Mouse (Mus musculus): ENCODE measurements around the gene Hacl1.
"Not testable (repeated sequence)": the region's sequence is repeated elsewhere in the genome, so short reads cannot be mapped to it uniquely, and the experiment has no call there.

Gene Hacl1

GRCm38 (mm10) chr14:31641506-31642155 lies 545 bp upstream of the Hacl1 start:
- no peak for DNase-seq (ENCODE audit: extremely low read depth, low read depth)

GRCm38 (mm10) chr14:31640346-31640889 lies 668 bp downstream of the Hacl1 start, which contains the start of gene Gm49387:
Gene Gm49387 (minus strand): TSS chr14:31640878.
- DNase-seq (ENCODE audit: extremely low read depth, low read depth): no peak

GRCm38 (mm10) chr14:31630677-31631076 lies 10.4 kb downstream of the Hacl1 start:
- no peak for DNase-seq (ENCODE audit: extremely low read depth, low read depth)

- DNase-seq (ENCODE audit: extremely low read depth, low read depth): no peak
Measured at GRCm38 (mm10) chr14:31622748-31623147, 18.3 kb downstream of the Hacl1 start.

GRCm38 (mm10) chr14:31620591-31621223 lies 20.4 kb downstream of the Hacl1 start:
- no peak for DNase-seq (ENCODE audit: extremely low read depth, low read depth)

GRCm38 (mm10) chr14:31617997-31618396 lies 23.1 kb downstream of the Hacl1 start:
- no peak for DNase-seq (ENCODE audit: extremely low read depth, low read depth)

GRCm38 (mm10) chr14:31617204-31617603 lies 23.9 kb downstream of the Hacl1 start:
- DNase-seq (ENCODE audit: extremely low read depth, low read depth): no peak

- no peak for DNase-seq (ENCODE audit: extremely low read depth, low read depth)
Measured at GRCm38 (mm10) chr14:31613671-31614070, 27.4 kb downstream of the Hacl1 start.

GRCm38 (mm10) chr14:31611986-31612385 lies 29.1 kb downstream of the Hacl1 start:
- DNase-seq (ENCODE audit: extremely low read depth, low read depth): no peak

GRCm38 (mm10) chr14:31605514-31605913 lies 35.6 kb downstream of the Hacl1 start:
- no peak for DNase-seq (ENCODE audit: extremely low read depth, low read depth)

GRCm38 (mm10) chr14:31604916-31605315 lies 36.2 kb downstream of the Hacl1 start:
- DNase-seq (ENCODE audit: extremely low read depth, low read depth): no peak

GRCm38 (mm10) chr14:31602616-31602979 lies 38.5 kb downstream of the Hacl1 start:
- not testable (repeated sequence) for DNase-seq (ENCODE audit: extremely low read depth, low read depth)

GRCm38 (mm10) chr14:31601908-31602615 lies 39.0 kb downstream of the Hacl1 start:
- no peak for DNase-seq (ENCODE audit: extremely low read depth, low read depth)

- no peak for DNase-seq (ENCODE audit: extremely low read depth, low read depth)
Measured at GRCm38 (mm10) chr14:31597446-31597845, 43.6 kb downstream of the Hacl1 start.

GRCm38 (mm10) chr14:31596408-31596807 lies 44.7 kb downstream of the Hacl1 start:
- DNase-seq (ENCODE audit: extremely low read depth, low read depth): no peak

- no peak for DNase-seq (ENCODE audit: extremely low read depth, low read depth)
Measured at GRCm38 (mm10) chr14:31594693-31595092, 46.4 kb downstream of the Hacl1 start.

GRCm38 (mm10) chr14:31593036-31593435 lies 48.0 kb downstream of the Hacl1 start:
- DNase-seq (ENCODE audit: extremely low read depth, low read depth): peak; percentile 59

- DNase-seq (ENCODE audit: extremely low read depth, low read depth): no peak
Measured at GRCm38 (mm10) chr14:31591243-31591642, 49.8 kb downstream of the Hacl1 start, which contains the start of gene Colq. Gene Colq (minus strand): TSS chr14:31591343.

- DNase-seq (ENCODE audit: extremely low read depth, low read depth): no peak
Measured at GRCm38 (mm10) chr14:31586451-31586850, 54.6 kb downstream of the Hacl1 start.

GRCm38 (mm10) chr14:31583082-31583481 lies 58.0 kb downstream of the Hacl1 start:
- DNase-seq (ENCODE audit: extremely low read depth, low read depth): no peak

- DNase-seq (ENCODE audit: extremely low read depth, low read depth): no peak
Measured at GRCm38 (mm10) chr14:31577966-31578735, 62.9 kb downstream of the Hacl1 start.
